23 mouse cellular contexts compared by ENCODE assay signal in genomic region chr5:62089538-62089937, GRCm38 (mm10).
"Had no signal": no experiment of that assay in that cellular context is flagged by ENCODE, and none has a peak within 500 bp of the region (broad histone marks: within the 10 kb centered on the region; RNA-seq: fewer than 3 reads in every experiment).

No protein-coding gene starts in this region.

- H3K27ac ChIP-seq: heart, embryonic 10.5 days; hindbrain, embryonic 10.5 days; hindbrain, embryonic 12.5 days; hindbrain, embryonic 14.5 days; intestine, embryonic 15.5 days; limb, embryonic 10.5 days; limb, embryonic 12.5 days; liver, embryonic 13.5 days; liver, embryonic 15.5 days had no signal

- H3K4me3 ChIP-seq: heart, embryonic 10.5 days; heart, embryonic 12.5 days; hindbrain, embryonic 10.5 days; hindbrain, embryonic 12.5 days; intestine, embryonic 15.5 days; limb, embryonic 10.5 days; limb, embryonic 12.5 days; liver, embryonic 13.5 days; liver, embryonic 15.5 days had no signal

- DNase-seq: forebrain, postnatal 0 days; gastrocnemius, postnatal 14 days; gastrocnemius, postnatal 36 days; heart, adult 18-20 months; heart, postnatal 10 days; heart, postnatal 4 days; kidney, adult 18-20 months; kidney, adult 8-10 months; kidney, postnatal 10 days; kidney, postnatal 25 days; kidney, postnatal 4 days; layer of hippocampus, adult 9-11 months; liver; liver, embryonic 13.5 days had no signal
